Mouse (Mus musculus): ENCODE data around the gene Nup85.

GRCm38 (mm10) chr11:115603476-115604303 lies 39.5 kb downstream of the Nup85 start, which contains the start of the genes Mrps7 and Gga3:
- no peak for TF ChIP-seq CTCF (IDR thresholded peaks at IDR 0.05; ENCODE audit: low read depth)
- peak; percentile 96 for TF ChIP-seq EP300 (IDR thresholded peaks at IDR 0.05; ENCODE audit: low read depth)
